Mouse (Mus musculus) cerebellum, postnatal 25 days (tissue): Measurements from ENCODE around the gene Inpp4b.
A peak's percentile ranks its signal among the peaks of the same experiment; 100 is the strongest.
"Not testable (repeated sequence)": the region's sequence is repeated elsewhere in the genome, so short reads cannot be mapped to it uniquely, and the experiment has no call there.

ENCODE experiments used
- DNase-seq, 2 experiments: peaks; one replicate each; pipeline ENCODE4 v3.0.0; 2021; ENCODE audit warnings: mixed read lengths in 2 of 2

The Inpp4b gene

DNA sequence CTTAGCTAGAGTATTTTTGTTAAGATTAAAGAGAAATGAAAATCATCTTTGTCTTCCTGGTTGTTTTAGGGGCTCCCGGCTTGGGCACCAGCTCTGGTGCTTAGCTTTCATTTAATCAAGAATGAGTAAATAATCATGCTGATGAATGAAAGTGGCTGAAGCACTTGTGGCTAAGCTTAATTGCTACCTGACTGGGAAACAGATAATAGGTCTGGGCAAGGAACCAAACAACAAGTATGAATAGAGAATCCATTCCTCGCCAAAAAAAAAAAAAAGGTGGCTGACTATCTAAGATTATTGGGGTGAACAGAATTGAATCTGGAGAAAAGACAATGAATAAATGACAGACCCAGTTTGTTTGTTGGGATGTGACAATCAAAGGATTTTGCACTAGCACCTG, 663.1 kb downstream of the Inpp4b start:
- DNase-seq, result no peak

DNA sequence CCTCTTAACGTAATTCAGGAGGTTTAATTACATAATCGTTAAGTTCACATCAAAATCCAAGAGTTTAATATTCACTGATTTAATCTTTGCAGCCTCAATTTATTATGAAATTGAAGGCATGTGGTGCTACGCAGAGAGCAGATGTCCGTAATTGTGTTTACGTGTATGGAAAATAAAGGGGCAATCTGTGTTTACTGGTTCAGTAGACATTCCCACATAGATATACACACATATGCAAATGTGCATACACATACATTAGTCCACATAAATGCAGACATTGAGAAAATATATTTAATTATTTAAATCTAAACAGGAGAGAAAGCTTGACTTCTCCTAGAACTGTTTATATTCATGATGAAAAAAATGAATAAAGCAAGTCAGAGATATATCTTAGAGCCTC, 675.4 kb downstream of the Inpp4b start:
- DNase-seq, result no peak

DNA sequence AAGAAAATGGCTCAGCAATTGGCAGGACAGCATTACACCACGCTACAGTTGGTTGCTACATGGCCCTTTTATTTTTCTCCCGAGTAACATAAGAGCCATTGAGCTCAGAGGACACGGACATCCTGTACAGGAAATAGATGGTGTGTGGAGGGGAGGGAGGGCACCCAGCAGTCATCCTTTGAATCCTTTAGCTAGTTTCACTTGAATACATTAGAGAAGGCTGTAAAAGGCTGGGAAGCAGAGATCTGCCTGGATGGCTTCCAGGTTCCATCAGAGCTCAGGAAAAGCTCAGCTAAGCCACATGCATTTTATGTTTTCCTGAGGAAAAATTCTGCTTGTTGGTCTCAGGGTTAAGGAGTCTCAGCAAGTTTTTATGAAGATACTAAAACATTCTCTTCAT, 685.0 kb downstream of the Inpp4b start:
- DNase-seq, result peak; percentile 18 to 55

DNA sequence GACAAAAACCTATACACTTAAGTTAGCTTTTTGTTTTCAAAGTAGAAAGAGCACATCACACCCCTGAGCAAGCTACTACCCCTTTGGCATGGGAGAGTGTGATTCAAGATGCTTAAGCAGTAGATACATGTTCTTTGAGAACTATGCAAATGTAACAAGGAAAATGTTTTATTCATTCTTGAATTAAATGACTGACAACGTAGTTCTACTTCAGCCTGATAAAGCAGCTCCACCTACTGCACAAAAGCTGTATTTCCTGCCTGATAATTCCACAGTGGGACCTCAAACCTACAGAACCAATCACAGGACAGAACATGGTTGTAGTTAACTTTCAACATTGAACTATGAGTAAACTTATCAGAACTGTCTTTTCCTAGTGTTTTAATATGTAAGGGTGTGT, 686.5 kb downstream of the Inpp4b start:
- DNase-seq, result peak; percentile 18 to 53

DNA sequence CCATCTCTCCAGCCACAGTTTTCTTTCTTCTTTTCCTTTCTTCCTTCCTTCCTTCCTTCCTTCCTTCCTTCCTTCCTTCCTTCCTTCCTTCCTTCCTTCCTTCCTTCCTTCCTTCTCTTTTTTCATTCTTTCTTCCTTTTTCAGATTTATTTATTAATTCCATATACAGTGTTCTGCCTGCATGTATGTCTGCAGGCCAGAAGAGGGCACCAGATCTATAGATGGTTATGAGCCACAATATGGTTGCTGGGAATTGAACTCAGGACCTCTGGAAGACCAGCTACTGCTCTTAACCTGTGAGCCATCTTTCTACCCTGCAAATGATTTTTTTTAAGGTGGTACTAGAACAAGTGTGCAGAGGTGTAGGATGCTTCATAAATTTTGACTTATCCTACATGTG, 689.7 kb downstream of the Inpp4b start:
- DNase-seq, result not testable (repeated sequence)

DNA sequence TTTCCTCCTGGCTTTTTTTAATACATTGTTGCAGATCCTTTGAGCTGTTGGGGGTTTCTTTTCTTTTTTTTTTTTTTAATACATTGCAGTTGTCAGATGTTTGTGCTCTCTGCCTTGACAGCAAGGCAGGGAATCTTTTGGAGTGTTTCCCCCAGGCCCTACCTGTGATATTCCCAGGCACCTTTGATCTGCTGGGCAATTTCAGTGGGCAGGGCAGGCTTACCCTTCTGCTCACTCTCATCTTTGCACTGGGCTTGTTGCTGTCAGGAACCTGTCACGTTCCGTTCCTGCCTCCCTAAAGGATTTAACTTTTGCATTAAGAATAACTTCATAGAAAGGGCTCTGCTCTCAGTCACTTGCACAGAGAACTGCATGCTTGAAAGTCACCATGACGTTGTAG, 711.7 kb downstream of the Inpp4b start:
- DNase-seq, result no peak

DNA sequence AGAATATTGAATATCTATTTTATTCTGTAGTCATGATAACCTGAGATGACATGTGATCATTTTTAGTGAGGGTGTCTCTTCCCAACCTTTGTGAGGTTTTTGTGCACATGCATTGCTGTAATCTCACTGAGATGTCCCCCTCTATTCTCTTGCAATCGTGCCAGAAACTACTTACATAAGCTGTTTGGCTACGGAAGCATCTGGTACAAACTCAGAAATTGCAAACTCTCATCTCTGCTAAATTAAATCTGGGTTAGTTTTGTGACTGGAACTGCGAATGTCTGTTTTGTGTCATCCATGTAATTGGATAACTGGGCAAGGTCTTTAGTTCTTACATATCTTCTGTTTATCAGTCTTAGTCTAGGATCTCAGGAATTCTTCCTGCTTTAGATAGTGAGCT, 725.3 kb downstream of the Inpp4b start:
- DNase-seq, result no peak

DNA sequence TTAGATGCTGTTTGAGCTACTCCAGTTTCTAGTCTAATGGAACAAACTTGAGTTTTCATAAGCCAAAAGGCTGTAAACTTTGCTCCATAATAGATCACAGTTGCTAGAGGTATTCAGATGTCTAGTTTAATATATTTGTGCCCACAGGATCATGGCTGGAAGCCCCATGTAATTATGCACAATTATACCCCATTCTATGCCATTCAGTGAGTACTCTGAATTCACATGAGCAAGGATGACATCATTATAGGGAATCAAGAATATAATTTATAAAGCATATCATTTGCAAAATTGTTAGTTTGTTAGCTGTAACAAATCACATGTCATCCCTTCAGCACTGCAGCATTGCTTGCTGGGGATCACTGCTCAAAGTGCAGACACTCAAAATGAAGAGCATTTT, 736.9 kb downstream of the Inpp4b start:
- DNase-seq, result no peak

DNA sequence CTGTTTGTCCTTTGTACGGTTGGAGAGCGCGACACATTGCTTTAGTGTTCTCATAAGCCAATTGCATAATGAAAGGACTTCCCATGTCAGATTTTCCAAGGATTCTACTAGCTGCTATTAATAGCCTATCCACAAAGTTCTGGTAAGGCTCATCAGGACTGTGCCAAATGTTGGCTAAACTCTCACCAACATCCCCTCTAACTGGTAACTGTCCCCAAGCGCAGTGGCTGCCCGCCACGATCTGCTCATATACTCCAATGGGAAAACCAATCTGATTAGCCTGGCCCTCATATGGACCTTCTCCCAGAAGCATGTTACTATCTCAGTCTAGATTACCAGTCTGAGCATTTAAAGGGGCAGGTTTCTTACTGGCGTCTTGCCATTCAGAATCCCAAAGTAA, 744.3 kb downstream of the Inpp4b start:
- not testable (repeated sequence) for DNase-seq

DNA sequence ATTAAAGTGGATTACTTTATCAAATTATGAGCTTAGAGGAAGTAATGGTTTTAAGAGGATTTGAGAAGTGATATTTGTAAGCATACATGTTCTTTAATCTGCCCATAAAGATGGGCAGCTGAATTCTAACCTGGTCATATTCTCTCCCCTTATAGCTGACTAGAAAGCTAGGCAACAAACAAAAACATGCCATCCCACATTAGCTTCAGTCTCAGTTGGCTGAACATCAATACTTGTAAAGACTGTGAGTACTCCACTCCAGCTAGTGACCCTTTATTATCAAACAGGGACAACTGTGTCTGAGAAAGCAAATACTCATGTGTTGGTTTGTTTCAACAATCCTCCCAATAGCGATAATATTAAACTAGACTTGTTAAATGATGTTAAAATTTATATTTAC, 748.5 kb downstream of the Inpp4b start:
- DNase-seq, result no peak

DNA sequence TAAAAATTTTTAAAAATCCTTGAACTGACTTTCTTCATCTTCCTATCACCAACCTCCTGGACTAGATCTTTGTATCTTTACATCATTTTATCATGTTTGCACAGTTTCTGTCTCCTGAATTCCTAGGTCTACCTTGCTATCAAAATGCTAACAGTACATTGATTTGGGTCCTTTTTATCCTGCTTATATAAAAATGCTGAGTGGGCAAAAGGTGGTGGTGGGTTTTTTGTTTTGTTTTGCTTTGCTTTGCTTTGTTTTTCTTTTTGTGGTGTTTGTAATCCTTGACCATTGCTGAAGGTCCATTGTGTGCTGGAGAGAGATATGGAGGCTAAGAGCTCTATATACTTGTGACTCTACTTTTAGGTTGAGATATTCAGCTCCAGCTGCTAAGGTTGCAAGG, 750.9 kb downstream of the Inpp4b start:
- DNase-seq, result no peak

DNA sequence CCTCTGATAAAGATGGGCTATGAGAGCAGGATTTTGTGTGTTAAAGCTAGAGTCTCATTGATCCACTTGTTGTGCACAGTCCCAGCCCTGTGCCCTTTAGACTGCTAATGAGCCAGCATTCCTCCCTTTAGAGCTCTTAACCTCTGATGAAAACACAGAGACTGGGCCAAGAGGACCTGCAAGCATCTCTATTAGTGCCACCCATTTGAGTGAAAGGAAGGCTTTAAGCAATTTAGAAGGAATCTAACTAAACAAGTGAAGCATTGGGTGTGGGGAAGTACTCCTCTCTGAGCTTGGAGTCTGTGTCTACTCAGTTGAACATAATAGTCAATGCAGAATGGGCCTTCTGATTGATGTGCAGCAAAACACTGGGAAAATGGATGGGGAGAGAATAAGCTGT, 762.2 kb downstream of the Inpp4b start:
- no peak for DNase-seq

DNA sequence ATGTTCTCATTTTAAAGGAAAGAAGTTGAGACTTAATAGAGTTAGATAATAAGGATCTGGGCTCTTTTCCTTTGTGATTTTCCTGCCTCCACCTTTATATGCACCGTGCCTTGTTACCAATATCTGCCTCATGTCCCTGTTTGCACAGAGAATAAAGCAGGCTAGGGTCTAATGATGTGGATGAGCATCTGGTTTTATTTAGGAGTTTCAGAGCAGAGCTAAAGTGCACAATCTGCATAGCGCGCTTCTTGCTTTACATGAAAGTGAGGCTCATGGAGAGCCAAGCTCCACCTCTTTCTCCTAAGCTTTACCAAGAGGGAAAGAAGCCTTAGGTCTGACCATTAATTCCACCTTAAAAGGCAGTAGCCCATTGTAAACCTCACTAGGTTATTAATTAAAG, 763.8 kb downstream of the Inpp4b start:
- no peak for DNase-seq

DNA sequence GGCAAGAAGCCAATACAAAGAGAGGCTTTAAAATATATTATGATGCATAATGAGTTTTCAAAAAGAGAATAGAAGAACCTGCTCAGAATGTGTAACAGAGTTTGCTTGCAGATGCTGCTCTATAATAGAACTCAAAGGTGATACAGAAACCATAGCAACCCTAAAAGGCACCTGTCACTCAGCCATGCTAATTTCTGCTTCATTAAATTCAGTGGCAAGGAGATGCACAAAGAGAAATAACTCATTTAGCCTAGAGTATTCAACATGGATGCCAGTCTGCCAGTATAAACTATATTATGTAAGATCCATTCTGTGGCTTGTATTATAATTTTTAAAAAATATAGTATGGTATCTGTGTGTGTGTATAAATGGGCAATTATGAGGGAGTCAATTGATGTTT, 807.9 kb downstream of the Inpp4b start:
- no peak for DNase-seq

DNA sequence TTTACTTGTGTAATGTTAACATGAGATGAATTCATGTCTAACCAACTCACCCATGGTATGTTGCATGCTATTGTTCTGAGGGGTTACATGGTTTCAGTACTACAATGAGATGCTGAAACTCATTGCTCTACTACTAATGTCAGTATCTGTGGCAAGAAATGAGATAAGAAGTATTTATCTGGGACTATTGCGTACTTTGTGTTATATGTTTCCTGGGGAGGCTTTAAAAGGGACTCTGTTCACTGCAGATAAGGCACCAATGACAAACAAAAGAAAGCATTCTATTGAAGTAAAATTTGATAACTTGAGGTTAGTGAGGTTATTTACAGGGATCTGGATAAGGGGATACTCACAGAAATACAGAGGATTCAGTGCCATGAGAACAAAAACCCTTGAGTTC, 815.6 kb downstream of the Inpp4b start:
- no peak for DNase-seq
